Mouse (Mus musculus) limb, embryonic 15.5 days (tissue): ENCODE measurements around the gene Gm44503. TPM values are rescaled to one million over a fixed set of nuclear protein-coding genes. Genes with fewer than 3 reads are reported as not detected.

Experiments used
- microRNA-seq: library from miRNA; unstranded; fragments of <30 nt; microRNA quantifications from one replicate; pipeline ENCODE4, GENCODE M21; 2016
- polyA plus RNA-seq: library from polyadenylated mRNA; unstranded; fragments of >200 nt; fragmentation: Nextera tagmentation; extraction: Ambion mirVana; gene quantifications from 2 replicates; pipeline ENCODE4 v1.2.1, GENCODE M21; 2015

Gene Gm44503
- polyA plus RNA-seq, 1 experiment from 2014 or later, result not detected

Small RNAs within 50 kb of the gene (microRNA-seq; reads per million reads assigned to microRNA genes)
- gene Gm27353, result not detected

Other genes with a start within 250 kb of the Gm44503 start
- gene Prtg, start 152.0 kb upstream of the Gm44503 start, polyA plus RNA-seq, result 0.41 and 0.48 TPM in 2 replicates
- gene Pygo1, start 33.2 kb upstream of the Gm44503 start, polyA plus RNA-seq, result 4.9 and 5.5 TPM in 2 replicates
- 1.1 and 1.2 TPM in 2 replicates for gene Dyx1c1, start 67 bp upstream of the Gm44503 start, polyA plus RNA-seq
- 10.2 and 10.6 TPM in 2 replicates for gene Ccpg1os, start 26.5 kb downstream of the Gm44503 start, polyA plus RNA-seq
- 33.1 and 37.6 TPM in 2 replicates for gene Ccpg1, start 26.6 kb downstream of the Gm44503 start, polyA plus RNA-seq
- 13.7 and 14.0 TPM in 2 replicates for gene Pigb, start 81.5 kb downstream of the Gm44503 start, polyA plus RNA-seq
- 6.5 and 7.1 TPM in 2 replicates for gene Rab27a, start 86.0 kb downstream of the Gm44503 start, polyA plus RNA-seq
- gene Khdc3, start 143.0 kb downstream of the Gm44503 start, polyA plus RNA-seq, result 0.19 TPM in 1 of 2 replicates, not detected in the other
- gene Gm20509, start 143.6 kb downstream of the Gm44503 start, polyA plus RNA-seq, result not detected in 2 replicates
- gene Rsl24d1, start 154.6 kb downstream of the Gm44503 start, polyA plus RNA-seq, result 99.4 and 106 TPM in 2 replicates